Mouse (Mus musculus) liver, embryonic 15.5 days (tissue): ENCODE measurements around the gene Lrrc10. TPM values are rescaled to one million over a fixed set of nuclear protein-coding genes. Genes with fewer than 3 reads are reported as not detected.

Source experiments
- ATAC-seq: fragments of 200-750 bp; cut with Nextera tagmentation; 2 replicates; pipeline ENCODE4 v1.8.0; 2017; ENCODE audit warnings: moderate number of reproducible peaks, mild to moderate bottlenecking, moderate library complexity; ENCODE audit not compliant: insufficient read depth
- H3K27ac ChIP-seq: fragments of 300-500 bp; sonication (generic); replicated peaks from 2 replicates; pipeline ENCODE4 v1.5.1; 2015; ENCODE audit warnings: mild to moderate bottlenecking, inconsistent platforms
- H3K27me3 ChIP-seq: fragments of 300-500 bp; sonication (generic); 2 replicates; pipeline ENCODE4 v1.6.1; 2015; ENCODE audit warnings: mild to moderate bottlenecking, inconsistent platforms
- H3K36me3 ChIP-seq: fragments of 300-500 bp; sonication (generic); replicated peaks from 2 replicates; pipeline ENCODE4 v1.6.1; 2015; ENCODE audit warnings: moderate library complexity, mild to moderate bottlenecking, inconsistent platforms
- H3K4me1 ChIP-seq: fragments of 300-500 bp; sonication (generic); replicated peaks from 2 replicates; pipeline ENCODE4 v1.6.1; 2015; ENCODE audit warnings: inconsistent platforms
- H3K4me2 ChIP-seq: fragments of 300-500 bp; sonication (generic); 2 replicates; pipeline ENCODE4 v1.6.1; 2015; ENCODE audit warnings: moderate library complexity, mild to moderate bottlenecking, inconsistent platforms
- H3K4me3 ChIP-seq: fragments of 300-500 bp; sonication (generic); replicated peaks from 2 replicates; pipeline ENCODE4 v1.5.1; 2015; ENCODE audit warnings: mild to moderate bottlenecking, inconsistent platforms
- H3K9ac ChIP-seq: fragments of 300-500 bp; sonication (generic); 2 replicates; pipeline ENCODE4 v1.6.1; 2015; ENCODE audit warnings: moderate library complexity, mild to moderate bottlenecking, inconsistent platforms
- H3K9me3 ChIP-seq: fragments of 300-500 bp; sonication (generic); replicated peaks from 2 replicates; pipeline ENCODE4 v1.6.1; 2016; ENCODE audit warnings: inconsistent platforms
- WGBS: fragments of 180-500 bp; shearing (Covaris S2); methylation state at CpG from one replicate; pipeline ENCODE4 v1.1.7; 2015; ENCODE audit warnings: mixed read lengths; ENCODE audit not compliant: insufficient replicate concordance; 5-methylcytosine and 5-hydroxymethylcytosine counted together
- polyA plus RNA-seq: library from polyadenylated mRNA; unstranded; fragments of >200 nt; fragmentation: Nextera tagmentation; extraction: Ambion mirVana; gene quantifications from 2 replicates; pipeline ENCODE4 v1.2.1, GENCODE M21; 2015

Lrrc10 gene
- not detected in 2 replicates for polyA plus RNA-seq

GRCm38 (mm10) chr10:117045175-117046056, at the start of gene Lrrc10:
Gene Lrrc10 (plus strand): TSS chr10:117045341.
- Histone ChIP-seq H3K4me2 (peak within 1 kb of the TSS; percentile 19; the same call in 1 of the 2 replicates), H3K36me3 (peaks cover 17% of the 10 kb centered on the region), H3K4me1 (peaks cover 7% of the 10 kb centered on the region), H3K27me3 (peaks cover 14% of the 10 kb centered on the region), H3K4me3 (no peak within 1 kb of the TSS), H3K9me3 (no peaks in the 10 kb centered on the region), H3K9ac (no peak within 1 kb of the TSS), H3K27ac (no peak within 1 kb of the TSS)
- no peak for ATAC-seq
- 49% methylated on average over 40 of the region's 40 CpGs for WGBS

- Histone ChIP-seq H3K27ac (no peak overlapping the region), H3K9me3 (no peaks in the 10 kb centered on the region), H3K36me3 (no peaks in the 10 kb centered on the region), H3K4me3 (no peak overlapping the region), H3K27me3 (no peaks in the 10 kb centered on the region), H3K9ac (no peak overlapping the region), H3K4me2 (no peak overlapping the region), H3K4me1 (no peaks in the 10 kb centered on the region)
- no peak for ATAC-seq
- WGBS, result 36% methylated on average over 6 of the region's 6 CpGs
Measured at GRCm38 (mm10) chr10:116995584-116996235, 49.4 kb upstream of the Lrrc10 start.

GRCm38 (mm10) chr10:116996236-116996600, 48.9 kb upstream of the Lrrc10 start:
- H3K9me3 ChIP-seq, result no peaks in the 10 kb centered on the region
- H3K27me3 ChIP-seq, result no peaks in the 10 kb centered on the region
- 23% methylated on average over 6 of the region's 6 CpGs for WGBS
- no peak overlapping the region for H3K4me3 ChIP-seq
- H3K27ac ChIP-seq, result no peak overlapping the region
- no peak overlapping the region for H3K9ac ChIP-seq
- H3K4me2 ChIP-seq, result no peak overlapping the region
- no peak for ATAC-seq
- no peaks in the 10 kb centered on the region for H3K36me3 ChIP-seq
- H3K4me1 ChIP-seq, result no peaks in the 10 kb centered on the region

DNA sequence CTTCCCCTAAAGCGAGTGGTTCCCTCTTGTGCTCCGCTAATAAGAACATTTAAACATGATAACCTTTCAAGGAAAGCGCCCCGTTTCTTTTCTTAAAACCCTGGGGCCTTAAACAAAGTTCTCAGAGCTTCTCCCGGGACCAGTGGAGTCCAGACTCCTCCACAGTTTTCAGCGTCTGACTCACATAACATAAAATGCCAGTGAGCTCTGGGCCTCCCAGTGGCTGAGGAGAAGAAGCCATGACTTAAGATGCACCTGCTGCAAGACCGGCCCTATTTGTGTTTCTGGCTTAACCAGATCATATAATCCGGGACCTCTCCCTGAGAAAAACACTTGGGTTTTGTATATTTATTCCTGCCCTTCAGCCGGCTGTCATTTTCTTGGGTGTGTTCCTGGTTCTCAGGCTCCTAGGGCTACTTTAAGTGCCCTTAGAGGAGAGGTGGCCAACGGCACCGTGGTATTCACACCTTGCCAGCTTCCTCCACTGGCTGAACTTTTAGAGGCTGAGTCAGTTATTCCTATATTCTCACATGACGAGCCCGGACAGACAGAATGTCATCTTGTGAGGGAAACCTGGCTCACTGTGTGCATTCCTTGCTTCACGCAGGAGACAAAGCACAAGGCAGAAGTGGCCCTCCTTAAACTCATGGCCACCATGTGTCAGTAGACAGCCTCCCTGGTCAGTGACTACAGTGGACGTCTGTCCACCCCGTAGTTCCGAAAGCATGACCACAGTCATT, 46.3 kb upstream of the Lrrc10 start:
- ATAC-seq, result no peak
- WGBS, result 71% methylated on average over 17 of the region's 17 CpGs

DNA sequence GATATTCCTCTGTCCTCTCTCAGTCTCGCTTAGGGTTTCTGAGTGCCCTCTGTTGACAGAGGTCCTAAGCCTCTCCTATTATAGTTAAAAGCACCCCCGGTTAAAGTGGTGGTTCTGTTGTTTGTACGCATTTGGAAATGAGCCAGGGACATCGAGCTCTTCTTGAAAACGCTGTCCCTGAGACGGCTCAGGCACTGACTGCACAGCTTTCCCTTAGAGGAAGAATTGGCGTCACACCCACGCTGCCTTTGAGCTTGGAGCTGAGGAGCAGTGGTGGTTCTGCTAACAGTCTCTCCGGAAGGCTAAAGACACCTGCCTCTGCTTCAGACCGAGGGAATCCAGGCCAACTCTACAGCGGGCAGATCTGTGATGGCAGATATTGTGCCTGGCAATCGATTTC, 44.2 kb upstream of the Lrrc10 start:
- no peaks in the 10 kb centered on the region for H3K4me1 ChIP-seq
- no peak overlapping the region for H3K9ac ChIP-seq
- no peak overlapping the region for H3K4me3 ChIP-seq
- no peaks in the 10 kb centered on the region for H3K27me3 ChIP-seq
- no peak for ATAC-seq
- H3K36me3 ChIP-seq, result no peaks in the 10 kb centered on the region
- no peak overlapping the region for H3K27ac ChIP-seq
- 56% methylated on average over 12 of the region's 12 CpGs for WGBS
- H3K9me3 ChIP-seq, result no peaks in the 10 kb centered on the region
- no peak overlapping the region for H3K4me2 ChIP-seq

More for the DNA sequence above, 46.3 kb upstream of the Lrrc10 start:
- Histone ChIP-seq H3K27me3 (no peaks in the 10 kb centered on the region), H3K9me3 (no peaks in the 10 kb centered on the region), H3K4me2 (no peak overlapping the region), H3K36me3 (no peaks in the 10 kb centered on the region), H3K9ac (no peak overlapping the region), H3K4me1 (no peaks in the 10 kb centered on the region), H3K4me3 (no peak overlapping the region), H3K27ac (no peak overlapping the region)

- no peaks in the 10 kb centered on the region for H3K27me3 ChIP-seq
- 73% methylated on average over 5 of the region's 5 CpGs for WGBS
- no peak overlapping the region for H3K4me2 ChIP-seq
- no peak overlapping the region for H3K4me3 ChIP-seq
- no peak overlapping the region for H3K27ac ChIP-seq
- no peak overlapping the region for H3K9ac ChIP-seq
- ATAC-seq, result no peak
- H3K36me3 ChIP-seq, result no peaks in the 10 kb centered on the region
- H3K4me1 ChIP-seq, result no peaks in the 10 kb centered on the region
- H3K9me3 ChIP-seq, result no peaks in the 10 kb centered on the region
Measured at GRCm38 (mm10) chr10:117004695-117005094, 40.4 kb upstream of the Lrrc10 start.

GRCm38 (mm10) chr10:117005707-117006464, 39.3 kb upstream of the Lrrc10 start:
- Histone ChIP-seq H3K4me2 (no peak overlapping the region), H3K27ac (no peak overlapping the region), H3K36me3 (no peaks in the 10 kb centered on the region), H3K4me3 (no peak overlapping the region), H3K9ac (no peak overlapping the region), H3K9me3 (no peaks in the 10 kb centered on the region), H3K27me3 (no peaks in the 10 kb centered on the region), H3K4me1 (no peaks in the 10 kb centered on the region)
- ATAC-seq, result no peak
- WGBS, result 41% methylated on average over 12 of the region's 12 CpGs

DNA sequence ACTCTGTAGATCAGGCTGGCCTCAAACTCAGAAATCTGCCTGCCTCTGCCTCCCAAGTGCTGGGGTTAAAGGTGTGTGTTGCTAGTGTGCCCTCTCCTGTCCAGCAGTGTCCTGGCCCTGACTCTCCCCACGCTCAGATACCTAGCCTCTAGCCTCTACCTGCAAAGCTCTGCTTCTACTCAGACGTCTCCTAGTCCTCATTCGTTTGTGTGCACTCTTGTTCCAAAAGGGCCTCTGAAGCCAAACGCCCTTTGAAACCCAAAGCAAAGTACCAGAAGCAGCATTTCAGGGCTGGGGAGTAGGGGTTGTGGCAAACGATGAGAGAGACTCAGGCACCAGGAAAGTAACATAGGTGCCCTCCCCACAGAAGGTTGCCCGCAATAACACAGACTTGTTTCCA, 35.5 kb upstream of the Lrrc10 start:
- H3K27ac ChIP-seq, result no peak overlapping the region
- H3K27me3 ChIP-seq, result no peaks in the 10 kb centered on the region
- H3K36me3 ChIP-seq, result no peaks in the 10 kb centered on the region
- no peak for ATAC-seq
- no peaks in the 10 kb centered on the region for H3K9me3 ChIP-seq
- no peaks in the 10 kb centered on the region for H3K4me1 ChIP-seq
- H3K4me3 ChIP-seq, result no peak overlapping the region
- WGBS, result 62% methylated on average over 6 of the region's 6 CpGs
- H3K9ac ChIP-seq, result no peak overlapping the region
- no peak overlapping the region for H3K4me2 ChIP-seq

DNA sequence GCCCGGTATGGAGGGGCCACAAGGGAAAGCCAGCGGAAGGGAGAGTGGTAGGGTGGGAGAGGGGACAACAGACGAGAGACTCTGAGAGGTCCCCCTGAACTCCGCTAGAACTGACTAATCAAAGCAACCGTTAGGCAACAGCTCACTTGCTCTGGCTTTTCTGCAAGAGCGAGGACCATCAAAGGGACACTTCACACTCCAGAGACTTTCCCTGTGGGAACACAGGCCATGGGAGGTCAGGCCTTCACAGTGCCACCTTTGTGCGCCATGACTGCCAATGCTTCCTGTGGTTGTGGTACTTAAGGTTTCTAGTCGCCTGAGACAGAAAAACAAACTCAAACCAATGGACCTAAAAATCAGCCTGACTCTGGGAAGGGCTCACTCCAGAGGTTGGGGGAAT, 34.1 kb upstream of the Lrrc10 start:
- Histone ChIP-seq H3K36me3 (no peaks in the 10 kb centered on the region), H3K4me1 (no peaks in the 10 kb centered on the region), H3K9ac (no peak overlapping the region), H3K27ac (no peak overlapping the region), H3K9me3 (no peaks in the 10 kb centered on the region), H3K27me3 (no peaks in the 10 kb centered on the region), H3K4me2 (no peak overlapping the region), H3K4me3 (no peak overlapping the region)
- no peak for ATAC-seq
- WGBS, result 60% methylated on average over 8 of the region's 8 CpGs

GRCm38 (mm10) chr10:117013689-117014390, 31.3 kb upstream of the Lrrc10 start:
- H3K4me3 ChIP-seq, result no peak overlapping the region
- WGBS, result 41% methylated on average over 12 of the region's 12 CpGs
- no peak overlapping the region for H3K27ac ChIP-seq
- H3K27me3 ChIP-seq, result no peaks in the 10 kb centered on the region
- no peaks in the 10 kb centered on the region for H3K36me3 ChIP-seq
- H3K4me1 ChIP-seq, result no peaks in the 10 kb centered on the region
- H3K9me3 ChIP-seq, result peaks cover 7% of the 10 kb centered on the region; the same call in 1 of the 2 replicates
- no peak overlapping the region for H3K4me2 ChIP-seq
- no peak overlapping the region for H3K9ac ChIP-seq
- no peak for ATAC-seq
